Mouse (Mus musculus) heart, embryonic 11.5 days (tissue): ENCODE data around the gene Spats2. TPM values are rescaled to one million over a fixed set of nuclear protein-coding genes. Genes with fewer than 3 reads are reported as not detected.

Experiments
- ATAC-seq: fragments of 200-750 bp; cut with Nextera tagmentation; replicated peaks from 2 replicates; pipeline ENCODE4 v1.8.0; 2017; ENCODE audit warnings: moderate library complexity; ENCODE audit not compliant: insufficient number of reproducible peaks, low FRiP score, low TSS enrichment
- H3K27ac ChIP-seq: fragments of 300-500 bp; sonication (generic); 2 replicates; pipeline ENCODE4 v1.5.1; 2014; ENCODE audit warnings: mild to moderate bottlenecking, low read depth, low read length
- H3K27me3 ChIP-seq: fragments of 300-500 bp; sonication (generic); 2 replicates; pipeline ENCODE4 v1.6.1; 2014; ENCODE audit warnings: mild to moderate bottlenecking, low read length, mixed read lengths; ENCODE audit not compliant: control insufficient read depth, insufficient read depth
- H3K36me3 ChIP-seq: fragments of 300-500 bp; sonication (generic); 2 replicates; pipeline ENCODE4 v1.6.1; 2014; ENCODE audit warnings: mild to moderate bottlenecking, low read length, moderate library complexity, mixed read lengths; ENCODE audit not compliant: control insufficient read depth, insufficient read depth
- H3K4me1 ChIP-seq: fragments of 300-500 bp; sonication (generic); 2 replicates; pipeline ENCODE4 v1.6.1; 2014; ENCODE audit warnings: low read length; ENCODE audit not compliant: control insufficient read depth, insufficient read depth
- H3K4me2 ChIP-seq: fragments of 300-500 bp; sonication (generic); 2 replicates; pipeline ENCODE4 v1.6.1; 2014; ENCODE audit warnings: mild to moderate bottlenecking, moderate library complexity
- H3K4me3 ChIP-seq: fragments of 300-500 bp; sonication (generic); 2 replicates; pipeline ENCODE4 v1.5.1; 2014; ENCODE audit warnings: low read depth, low read length
- H3K9ac ChIP-seq: fragments of 300-500 bp; sonication (generic); 2 replicates; pipeline ENCODE4 v1.6.1; 2014; ENCODE audit warnings: mild to moderate bottlenecking, low read depth, low read length, moderate library complexity
- H3K9me3 ChIP-seq: fragments of 300-500 bp; sonication (generic); replicated peaks from 2 replicates; pipeline ENCODE4 v1.6.1; 2016; ENCODE audit warnings: low read length; ENCODE audit not compliant: control insufficient read depth
- WGBS: fragments of 180-500 bp; shearing (Covaris S2); extraction: QIAGEN DNeasy Blood & Tissue Kit; methylation state at CpG from one replicate; pipeline ENCODE4 v1.1.7; 2014; ENCODE audit not compliant: insufficient replicate concordance; 5-methylcytosine and 5-hydroxymethylcytosine counted together
- polyA plus RNA-seq: library from polyadenylated mRNA; unstranded; fragments of >200 nt; fragmentation: Nextera tagmentation; extraction: Ambion mirVana; gene quantifications from 2 replicates; pipeline ENCODE4 v1.2.1, GENCODE M21; 2014

Gene Spats2
- polyA plus RNA-seq, 1 experiment from 2014 or later = 45.2 TPM

DNA sequence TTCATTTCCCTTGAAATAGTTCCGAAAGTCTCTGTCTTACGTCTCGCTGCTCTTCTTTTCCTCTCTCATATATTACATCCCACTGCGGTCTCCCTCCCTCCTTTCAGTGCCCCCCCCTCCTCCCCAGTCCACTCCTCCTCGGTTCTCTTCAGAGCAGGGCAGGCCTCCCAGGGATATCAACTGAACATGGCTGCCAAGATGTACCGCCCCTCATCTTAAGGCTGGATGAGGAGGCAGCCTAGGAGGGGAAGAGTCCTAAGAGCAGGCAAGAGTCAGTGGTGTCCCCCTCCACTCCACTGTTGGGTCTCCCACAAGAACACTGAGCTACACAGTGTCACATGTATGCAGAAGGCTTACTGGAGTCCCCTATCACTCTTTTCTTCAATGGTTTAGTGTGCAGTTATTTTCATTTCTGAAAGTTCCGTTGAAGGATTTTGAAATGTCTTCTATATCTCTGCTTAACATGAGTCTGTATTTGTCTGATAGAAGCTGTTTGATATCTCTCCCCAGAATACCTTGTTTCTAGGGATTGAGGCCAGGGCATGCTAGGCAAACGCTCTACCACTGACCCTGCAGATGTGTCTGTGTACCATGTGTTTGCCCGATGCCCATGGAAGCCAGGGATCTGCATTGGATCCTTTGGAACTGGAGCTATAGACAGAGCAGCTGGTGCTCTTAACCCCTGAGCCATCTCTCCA lies 58.6 kb downstream of the Spats2 start:
- H3K4me1 ChIP-seq = no peaks in the 10 kb centered on the region
- H3K27ac ChIP-seq = no peak overlapping the region
- no peaks in the 10 kb centered on the region for H3K9me3 ChIP-seq
- peaks cover 35% of the 10 kb centered on the region for H3K36me3 ChIP-seq
- 81% methylated on average over 9 of the region's 9 CpGs for WGBS
- no peak overlapping the region for H3K4me3 ChIP-seq
- H3K4me2 ChIP-seq = no peak overlapping the region
- no peaks in the 10 kb centered on the region for H3K27me3 ChIP-seq
- H3K9ac ChIP-seq = no peak overlapping the region
- ATAC-seq = no peak

DNA sequence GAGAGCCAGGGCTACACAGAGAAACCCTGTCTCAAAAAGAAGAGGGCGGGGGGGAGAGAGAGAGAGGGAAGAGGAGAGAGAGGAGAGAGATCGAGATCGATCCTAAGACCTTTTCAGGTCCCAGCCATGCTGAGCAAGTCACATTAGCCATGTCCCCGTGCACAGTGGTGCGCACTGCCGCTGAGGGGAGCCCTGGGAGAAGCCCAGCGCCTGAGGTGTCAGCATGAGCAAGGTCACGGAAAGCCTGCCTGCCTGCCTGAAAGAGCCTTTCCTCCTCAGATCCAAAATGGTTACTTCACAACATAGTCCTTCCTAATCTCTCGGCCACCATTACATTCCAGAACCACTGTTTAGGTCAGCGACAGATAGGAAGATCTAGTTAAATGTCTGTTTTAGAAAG lies 68.6 kb downstream of the Spats2 start:
- Histone ChIP-seq H3K27ac (no peak overlapping the region), H3K9me3 (no peaks in the 10 kb centered on the region), H3K36me3 (peaks cover 23% of the 10 kb centered on the region), H3K4me3 (no peak overlapping the region), H3K4me1 (no peaks in the 10 kb centered on the region), H3K4me2 (no peak overlapping the region), H3K27me3 (no peaks in the 10 kb centered on the region), H3K9ac (no peak overlapping the region)
- ATAC-seq = no peak
- WGBS = 81% methylated on average over 10 of the region's 10 CpGs

DNA sequence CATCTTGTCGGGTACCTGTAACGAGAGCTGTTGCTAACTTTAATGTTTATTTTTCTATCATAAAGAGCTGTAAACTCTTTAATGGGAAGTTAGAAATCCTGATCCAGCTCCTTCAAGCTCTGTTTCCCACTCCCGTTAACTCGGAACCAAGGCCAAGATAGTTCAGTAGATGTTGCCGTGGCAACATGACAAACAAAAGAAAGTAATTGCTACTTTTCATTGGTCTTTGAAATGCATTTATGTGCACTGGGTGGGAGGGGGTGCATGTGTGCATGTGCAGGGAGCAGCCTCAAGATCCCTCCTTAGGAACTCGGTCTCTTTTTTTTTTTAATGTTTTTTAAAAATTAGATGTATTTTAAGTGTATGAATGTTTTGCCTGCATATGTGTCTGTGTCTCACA lies 69.3 kb downstream of the Spats2 start:
- Histone ChIP-seq H3K4me1 (no peaks in the 10 kb centered on the region), H3K27me3 (no peaks in the 10 kb centered on the region), H3K9me3 (no peaks in the 10 kb centered on the region), H3K9ac (no peak overlapping the region), H3K4me2 (no peak overlapping the region), H3K4me3 (no peak overlapping the region), H3K36me3 (peaks cover 25% of the 10 kb centered on the region), H3K27ac (no peak overlapping the region)
- WGBS = 81% methylated on average over 6 of the region's 6 CpGs
- ATAC-seq = no peak

DNA sequence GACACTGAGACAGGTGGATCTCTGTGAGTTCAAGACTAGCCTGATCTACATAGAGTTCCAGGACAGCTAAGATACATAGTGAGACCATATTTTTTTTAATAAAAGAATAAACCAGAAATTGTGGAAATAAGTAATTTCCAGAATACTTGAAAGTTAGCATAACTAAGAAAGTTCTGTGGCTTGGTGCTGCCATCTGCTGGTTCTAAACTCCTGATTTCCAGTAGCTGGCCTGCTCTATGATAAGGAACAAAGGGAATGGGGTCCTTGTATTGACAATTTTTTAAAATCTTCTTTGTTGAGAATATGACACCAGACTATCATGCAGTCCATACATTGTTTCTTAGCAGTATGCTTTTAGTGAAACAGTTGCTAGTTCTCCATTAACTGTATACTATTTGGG lies 73.0 kb downstream of the Spats2 start:
- H3K4me1 ChIP-seq = no peaks in the 10 kb centered on the region
- no peaks in the 10 kb centered on the region for H3K27me3 ChIP-seq
- no peak overlapping the region for H3K9ac ChIP-seq
- H3K36me3 ChIP-seq = peaks cover 11% of the 10 kb centered on the region
- H3K9me3 ChIP-seq = no peaks in the 10 kb centered on the region
- H3K4me3 ChIP-seq = no peak overlapping the region
- H3K27ac ChIP-seq = no peak overlapping the region
- no peak overlapping the region for H3K4me2 ChIP-seq
- no peak for ATAC-seq

DNA sequence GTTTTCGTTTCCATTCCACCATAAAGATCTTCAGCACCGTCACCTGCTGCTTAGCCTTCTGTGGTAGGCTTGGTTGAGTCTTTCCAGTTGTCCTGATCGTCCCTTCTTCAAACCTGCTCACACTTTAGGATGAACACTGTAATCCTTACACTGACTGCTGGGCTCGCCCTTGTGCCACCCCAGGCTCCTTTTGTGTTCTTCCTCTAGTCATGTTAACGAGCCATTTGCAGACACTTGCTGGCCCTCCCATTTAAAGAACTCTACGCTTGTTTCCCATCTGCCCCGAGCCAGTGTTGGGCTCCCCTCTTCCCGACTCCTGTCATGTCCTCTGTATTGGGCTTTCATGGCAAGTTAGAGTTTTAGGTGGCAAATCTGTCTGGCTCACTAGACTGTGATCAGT lies 80.2 kb downstream of the Spats2 start:
- Histone ChIP-seq H3K27me3 (no peaks in the 10 kb centered on the region), H3K36me3 (peaks cover 12% of the 10 kb centered on the region; the same call in 1 of the 2 replicates), H3K9me3 (no peaks in the 10 kb centered on the region), H3K4me1 (no peaks in the 10 kb centered on the region), H3K4me2 (no peak overlapping the region), H3K9ac (no peak overlapping the region), H3K4me3 (no peak overlapping the region), H3K27ac (no peak overlapping the region)
- WGBS = 70% methylated on average over 8 of the region's 8 CpGs
- ATAC-seq = no peak

DNA sequence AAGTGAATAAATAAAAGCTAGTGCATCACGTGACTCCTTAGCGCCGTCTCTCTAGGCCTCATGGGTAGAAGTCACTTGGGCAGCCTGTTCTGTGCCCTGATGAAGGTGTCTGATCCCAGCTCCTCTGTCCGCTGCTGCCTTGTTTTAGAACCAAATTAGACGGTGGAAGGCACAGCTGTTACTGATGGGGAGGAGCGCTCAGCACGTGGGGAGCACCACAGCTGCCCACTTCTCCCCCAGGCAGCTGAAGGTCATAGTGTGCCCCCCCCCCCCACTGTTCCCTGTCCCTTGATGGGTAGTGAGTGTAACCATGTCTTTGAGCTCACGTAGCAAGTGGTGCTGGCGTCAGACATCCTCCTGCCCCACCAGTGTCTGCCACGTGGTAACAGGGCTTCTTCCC lies 87.5 kb downstream of the Spats2 start:
- Histone ChIP-seq H3K9ac (no peak overlapping the region), H3K27me3 (no peaks in the 10 kb centered on the region), H3K27ac (no peak overlapping the region), H3K4me2 (no peak overlapping the region), H3K4me1 (no peaks in the 10 kb centered on the region), H3K9me3 (no peaks in the 10 kb centered on the region), H3K36me3 (peaks cover 17% of the 10 kb centered on the region), H3K4me3 (no peak overlapping the region)
- ATAC-seq = no peak
- 81% methylated on average over 10 of the region's 10 CpGs for WGBS

DNA sequence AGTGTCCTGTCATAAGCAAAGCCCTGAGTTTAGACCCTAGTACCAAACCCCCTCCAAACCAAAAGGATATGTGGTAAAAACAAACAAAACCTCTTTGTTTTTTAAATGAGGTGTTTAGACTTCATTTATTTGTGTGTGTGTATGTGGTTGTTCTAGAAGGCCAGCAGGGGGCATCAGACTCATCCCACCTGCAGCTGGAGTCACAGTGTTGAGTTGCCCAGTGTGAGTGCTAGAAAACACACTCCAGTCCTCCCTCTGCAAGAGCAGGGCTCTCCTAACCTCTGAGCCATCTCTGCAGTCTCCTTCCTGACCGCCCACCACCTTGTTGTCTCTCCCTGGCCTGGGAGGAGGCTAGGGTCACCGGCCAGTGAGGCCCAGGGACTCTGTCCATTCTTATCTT lies 89.2 kb downstream of the Spats2 start:
- 60% methylated on average over 2 of the region's 2 CpGs for WGBS
- ATAC-seq = no peak
- Histone ChIP-seq H3K27me3 (peaks cover 7% of the 10 kb centered on the region), H3K4me3 (no peak overlapping the region), H3K9ac (no peak overlapping the region), H3K27ac (no peak overlapping the region), H3K4me1 (no peaks in the 10 kb centered on the region), H3K36me3 (peaks cover 11% of the 10 kb centered on the region), H3K9me3 (no peaks in the 10 kb centered on the region), H3K4me2 (no peak overlapping the region)

DNA sequence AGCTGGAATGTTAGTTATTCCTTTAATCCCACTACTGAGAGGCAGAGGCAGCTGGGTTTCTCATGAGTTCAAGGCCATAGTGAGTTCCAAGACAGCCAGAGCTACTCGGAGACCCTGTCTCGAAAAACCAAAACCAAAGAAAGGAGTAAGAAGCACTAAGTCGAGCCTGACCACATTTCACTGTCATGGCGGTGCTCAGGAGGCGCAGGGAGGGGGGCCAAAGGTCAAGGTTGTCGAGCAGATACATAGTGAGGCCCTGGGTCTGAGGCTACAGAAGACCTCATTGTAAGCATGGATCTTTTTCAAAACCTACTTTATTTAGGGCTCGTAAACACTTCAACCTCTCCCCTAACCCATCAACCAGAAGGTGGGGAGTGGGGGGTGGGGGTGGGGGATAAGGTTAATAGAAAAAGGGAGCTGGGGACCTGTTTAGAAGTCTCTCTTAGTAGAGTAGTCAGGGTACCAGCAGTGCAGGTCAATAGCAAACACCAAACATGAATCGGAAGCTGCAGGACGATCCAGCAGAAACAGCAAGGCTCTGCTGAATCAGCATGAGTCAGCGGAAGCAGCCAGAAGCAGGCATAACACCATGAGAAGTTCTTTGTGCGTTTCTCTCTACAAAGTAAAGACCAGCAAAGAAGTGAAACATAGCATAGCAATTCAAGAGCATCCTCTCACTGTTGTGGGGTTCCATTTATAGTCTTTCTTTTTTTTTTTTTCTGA lies 90.2 kb downstream of the Spats2 start:
- H3K27me3 ChIP-seq = peaks cover 14% of the 10 kb centered on the region
- no peak overlapping the region for H3K9ac ChIP-seq
- no peak overlapping the region for H3K4me3 ChIP-seq
- no peaks in the 10 kb centered on the region for H3K4me1 ChIP-seq
- H3K36me3 ChIP-seq = peaks cover 11% of the 10 kb centered on the region
- no peak overlapping the region for H3K4me2 ChIP-seq
- H3K9me3 ChIP-seq = no peaks in the 10 kb centered on the region
- 81% methylated on average over 11 of the region's 11 CpGs for WGBS
- H3K27ac ChIP-seq = no peak overlapping the region
- ATAC-seq = no peak

DNA sequence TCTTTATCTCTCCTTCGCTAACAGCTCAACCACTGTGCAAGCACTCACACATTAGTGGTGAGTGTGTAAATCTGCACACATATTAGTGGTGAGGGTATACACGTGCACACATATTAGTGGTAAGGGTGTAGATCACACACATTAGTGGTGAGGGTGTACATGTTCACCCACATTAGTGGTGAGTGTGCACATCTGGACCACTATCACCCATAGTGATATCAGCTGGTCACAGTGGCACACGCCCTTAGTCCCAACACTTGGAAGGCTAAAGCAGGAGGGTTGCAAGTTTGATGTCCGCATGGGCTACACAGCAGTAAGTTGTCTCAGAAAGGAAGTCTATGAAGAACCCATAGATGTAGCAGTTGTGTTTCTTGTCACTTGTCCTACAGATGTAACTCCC lies 91.9 kb downstream of the Spats2 start:
- H3K4me3 ChIP-seq = no peak overlapping the region
- H3K9ac ChIP-seq = no peak overlapping the region
- H3K36me3 ChIP-seq = peaks cover 5% of the 10 kb centered on the region
- peaks cover 30% of the 10 kb centered on the region for H3K27me3 ChIP-seq
- no peak overlapping the region for H3K27ac ChIP-seq
- no peak overlapping the region for H3K4me2 ChIP-seq
- no peaks in the 10 kb centered on the region for H3K9me3 ChIP-seq
- WGBS = 86% methylated on average over 4 of the region's 4 CpGs
- H3K4me1 ChIP-seq = peaks cover 2% of the 10 kb centered on the region; the same call in 1 of the 2 replicates
- ATAC-seq = no peak; the same call in 1 of the 2 replicates
